Mouse (Mus musculus) NIH3T3 (cell line): Measurements from ENCODE around the gene Mfap3l.
"Not testable (repeated sequence)": the region's sequence is repeated elsewhere in the genome, so short reads cannot be mapped to it uniquely, and the experiment has no call there.

Source experiments
- DNase-seq: peaks from one replicate; pipeline ENCODE4 v3.0.0-alpha.2; 2012; ENCODE audit warnings: low read depth

Mfap3l gene

DNA sequence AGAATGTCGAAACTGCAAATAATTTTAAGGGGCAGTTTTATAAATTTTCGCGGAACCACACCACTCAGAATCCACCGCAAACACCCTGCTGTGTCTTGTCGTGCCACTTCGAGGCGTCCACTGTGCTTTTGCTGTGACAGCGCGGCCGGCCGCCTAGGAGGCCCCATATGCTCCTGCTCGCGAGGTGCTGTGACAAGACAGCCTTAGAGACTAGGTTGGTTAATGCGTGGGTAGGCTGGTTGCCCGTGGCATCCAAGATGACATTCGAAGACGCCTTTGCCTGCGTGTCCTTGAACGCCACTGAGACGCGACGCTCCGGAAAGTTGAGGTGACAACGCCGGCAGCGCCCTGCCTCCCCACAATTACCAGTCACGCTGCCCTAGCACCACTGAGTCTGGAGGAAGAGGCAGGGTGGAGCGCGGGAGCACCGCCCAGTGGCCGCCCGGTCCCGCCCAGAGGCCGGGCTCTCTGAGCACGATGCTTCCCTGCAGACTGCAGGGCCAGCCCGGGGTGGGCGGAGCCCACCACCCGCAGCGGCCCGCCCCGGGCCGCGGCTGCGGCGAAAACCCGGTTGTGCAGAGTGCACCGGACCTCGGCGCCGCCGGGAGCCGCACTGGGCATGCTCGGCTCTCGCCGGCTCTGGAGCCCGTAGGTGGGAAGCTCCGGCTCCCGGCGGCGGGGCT is at the start of gene Mfap3l:
Gene Mfap3l, plus strand, starts transcription at position 578 of the 683 bp plus-strand sequence.
- peak; percentile 97 for DNase-seq

DNA sequence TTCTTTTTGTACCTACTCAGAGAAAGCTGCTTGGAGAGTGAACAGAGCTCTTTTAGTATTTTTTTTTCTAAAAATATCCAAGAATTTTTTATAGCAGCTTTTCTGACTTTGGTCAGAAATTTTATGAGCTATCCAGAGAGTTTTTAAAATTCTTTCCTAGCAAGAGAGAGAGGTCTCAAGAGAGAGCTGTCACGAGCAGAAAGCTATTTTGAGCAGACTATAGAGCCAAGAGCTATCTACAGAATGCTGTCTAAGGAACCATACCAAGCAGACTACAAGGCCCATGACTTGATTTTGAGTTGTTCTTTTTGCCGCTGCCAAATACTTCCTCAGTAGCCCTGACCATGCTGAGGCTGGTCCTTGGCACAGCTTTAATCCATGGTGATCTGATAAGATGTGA is 49.3 kb upstream of the Mfap3l start:
- DNase-seq = no peak

GRCm38 (mm10) chr8:60591352-60592105 is 41.1 kb upstream of the Mfap3l start:
- not testable (repeated sequence) for DNase-seq

GRCm38 (mm10) chr8:60594761-60595160 is 37.9 kb upstream of the Mfap3l start:
- DNase-seq = peak; percentile 52

DNA sequence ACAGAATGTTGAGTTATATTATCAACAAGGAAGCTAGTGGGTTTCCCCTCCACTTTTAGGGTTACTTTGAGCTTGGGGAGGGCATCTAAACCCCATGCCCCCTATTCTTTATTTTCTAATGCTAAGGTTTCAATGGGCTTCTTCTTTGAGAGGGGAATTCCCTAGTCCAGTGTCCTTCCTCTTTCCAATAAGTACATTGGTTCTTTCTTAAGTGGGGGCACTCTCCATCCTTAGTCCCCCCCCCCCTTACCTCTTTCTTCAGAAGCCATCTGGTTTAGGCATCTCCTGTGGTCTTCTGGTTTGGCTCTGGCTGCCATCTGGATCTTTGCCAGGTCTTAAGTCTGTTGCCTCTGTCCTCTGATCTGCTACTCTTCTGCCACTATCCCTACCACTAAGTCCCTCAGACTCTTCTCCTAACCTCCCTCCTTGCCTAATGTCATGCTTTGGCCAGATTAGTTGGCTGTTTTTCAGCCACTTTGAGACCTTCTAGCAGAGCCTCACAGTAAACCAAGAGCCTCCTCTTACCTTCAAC is 21.0 kb upstream of the Mfap3l start:
- no peak for DNase-seq

- DNase-seq = peak; percentile 83
These were observed 15.7 kb upstream of the Mfap3l start for GRCm38 (mm10) chr8:60616928-60617327.

DNA sequence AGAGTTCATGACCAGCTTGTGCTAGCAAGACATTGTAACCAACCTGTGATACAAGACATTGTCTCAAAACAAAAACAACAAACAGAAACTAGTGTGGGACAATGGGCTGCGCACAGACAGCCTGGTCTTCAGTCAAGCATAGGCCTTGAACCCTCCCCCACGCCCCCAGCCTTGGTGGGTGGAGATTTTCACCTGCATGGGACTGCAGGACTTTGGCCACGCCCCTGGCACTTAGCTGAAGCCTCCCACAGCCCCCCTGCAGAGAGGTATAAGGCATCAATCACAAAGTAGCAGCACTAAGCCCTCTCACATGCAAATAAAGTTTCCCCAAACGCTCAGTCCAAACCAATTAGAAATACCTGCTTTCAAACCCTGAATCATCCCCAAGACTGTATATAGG is 11.1 kb upstream of the Mfap3l start:
- DNase-seq = no peak

DNA sequence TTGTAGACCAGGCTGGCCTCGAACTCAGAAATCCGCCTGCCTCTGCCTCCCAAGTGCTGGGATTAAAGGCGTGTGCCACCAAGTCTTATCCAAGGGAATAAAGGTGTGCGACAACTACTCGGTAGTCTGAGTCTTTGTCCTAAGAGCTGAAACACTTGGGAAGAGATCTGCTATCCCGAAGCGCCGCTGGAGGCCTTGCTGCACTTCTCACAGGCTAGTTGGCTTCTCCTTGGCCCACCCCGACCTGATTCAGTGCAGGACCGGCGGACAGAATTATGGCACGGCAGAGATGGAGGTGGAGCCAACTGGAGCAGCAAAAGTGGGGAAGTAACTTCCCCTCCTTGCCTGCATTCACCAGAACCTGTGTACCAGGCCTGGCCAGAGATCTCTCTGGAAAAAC is 10.6 kb upstream of the Mfap3l start:
- no peak for DNase-seq

GRCm38 (mm10) chr8:60623438-60623837 is 9.2 kb upstream of the Mfap3l start:
- DNase-seq = no peak

DNA sequence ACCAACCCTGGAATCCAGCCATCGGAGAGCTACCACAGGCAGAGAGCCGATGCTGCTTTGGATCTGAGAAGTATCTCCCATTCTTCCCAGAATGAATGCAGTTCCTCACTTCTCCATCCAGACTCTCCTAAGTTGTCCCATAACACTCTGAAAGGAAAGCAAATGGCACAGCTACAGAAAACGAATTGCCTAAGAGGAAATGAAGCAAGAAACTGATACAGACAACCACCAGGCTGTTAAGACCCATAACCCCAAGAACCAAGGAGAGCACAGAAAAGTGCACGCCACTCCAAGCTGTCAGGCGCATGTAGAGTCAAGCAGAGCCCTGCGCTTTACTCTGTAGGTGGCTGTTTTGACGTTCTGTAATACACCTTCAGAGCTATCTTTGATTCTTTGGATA is 7.9 kb upstream of the Mfap3l start:
- DNase-seq = no peak

GRCm38 (mm10) chr8:60627937-60628336 is 4.7 kb upstream of the Mfap3l start:
- no peak for DNase-seq

DNA sequence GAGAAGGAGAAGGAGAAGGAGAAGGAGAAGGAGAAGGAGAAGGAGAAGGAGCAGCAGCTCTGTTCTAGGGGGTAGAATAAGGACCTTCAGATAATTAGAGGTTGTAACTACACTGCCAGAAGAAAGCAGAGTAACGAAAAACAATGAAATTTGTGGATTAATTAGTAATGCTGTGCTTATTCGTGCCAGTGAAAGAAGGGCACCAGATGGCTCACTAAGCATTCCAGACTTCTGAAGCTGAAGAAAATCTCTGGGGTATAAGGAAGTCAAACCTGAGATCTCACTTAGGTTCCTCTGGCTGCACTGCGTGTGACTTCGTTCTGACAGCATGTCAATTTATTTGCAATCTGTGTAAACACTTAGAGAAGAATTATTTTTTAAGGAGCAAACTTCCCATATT is 3.6 kb upstream of the Mfap3l start:
- no peak for DNase-seq

DNA sequence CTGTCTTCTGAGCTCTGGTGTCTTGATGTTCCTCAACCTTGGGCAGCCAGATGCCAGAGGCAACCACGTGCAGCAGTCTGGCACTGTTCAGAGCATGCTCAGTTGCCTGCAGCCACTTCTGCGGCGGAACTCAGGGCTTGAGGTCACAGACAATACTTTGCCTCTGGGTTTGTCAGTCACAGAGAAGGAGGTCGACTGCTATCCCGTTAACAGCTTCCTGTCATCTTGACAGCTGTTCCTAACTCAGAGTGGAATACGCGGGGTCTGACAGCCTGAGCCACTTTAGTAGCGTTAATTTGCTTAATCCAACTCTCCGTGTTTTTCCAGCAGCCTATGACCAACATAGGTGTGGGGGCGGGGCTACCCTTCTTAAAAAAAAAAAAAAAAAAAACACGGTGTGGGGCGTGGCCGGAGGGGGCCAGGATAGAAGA is 1.1 kb upstream of the Mfap3l start:
- peak; percentile 84 for DNase-seq

GRCm38 (mm10) chr8:60632933-60633655 is 467 bp downstream of the Mfap3l start:
- peak; percentile 37 for DNase-seq

GRCm38 (mm10) chr8:60634921-60635320 is 2.3 kb downstream of the Mfap3l start:
- DNase-seq = peak; percentile 21

DNA sequence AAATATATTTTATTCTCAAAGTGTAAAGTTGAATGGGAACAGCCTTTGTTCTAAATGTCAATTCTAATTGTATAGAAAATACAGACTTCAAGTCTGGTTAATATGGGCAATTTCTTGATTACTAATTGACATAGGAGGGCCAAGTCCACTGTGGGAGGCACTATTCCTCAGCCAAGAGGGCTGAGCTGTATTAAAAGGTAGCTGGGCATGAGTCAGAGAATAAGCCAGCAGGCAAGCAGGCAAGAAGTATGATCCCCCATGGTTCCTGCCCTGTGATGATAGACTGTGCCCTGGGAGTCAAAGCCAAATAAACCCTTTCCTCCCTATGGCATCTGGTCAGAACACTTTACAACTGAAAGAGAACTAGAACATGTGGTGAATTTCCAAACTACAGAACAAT is 3.2 kb downstream of the Mfap3l start:
- no peak for DNase-seq

- DNase-seq = no peak
These were observed 7.4 kb downstream of the Mfap3l start for GRCm38 (mm10) chr8:60640046-60640445.

- no peak for DNase-seq
These were observed 10.9 kb downstream of the Mfap3l start for GRCm38 (mm10) chr8:60643416-60644020.

DNA sequence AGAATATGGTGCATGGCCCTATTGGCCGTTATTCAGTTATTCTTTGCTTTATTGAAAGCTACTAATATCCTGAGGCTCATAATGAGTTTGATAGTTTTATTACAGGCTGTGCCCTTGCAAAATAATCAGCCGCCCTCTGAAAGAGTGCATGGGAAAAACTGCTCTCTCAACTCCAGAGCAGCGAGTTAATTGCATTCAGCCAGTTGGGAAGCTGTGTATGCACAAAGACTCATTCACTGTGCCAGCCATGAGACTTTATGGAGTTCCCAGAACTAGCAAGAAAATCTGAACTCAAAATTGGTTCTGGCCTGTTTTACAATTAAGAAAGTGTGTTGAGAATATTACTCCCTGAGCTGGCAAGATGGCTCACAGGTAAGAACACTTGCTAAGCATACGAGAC is 12.5 kb downstream of the Mfap3l start:
- no peak for DNase-seq

DNA sequence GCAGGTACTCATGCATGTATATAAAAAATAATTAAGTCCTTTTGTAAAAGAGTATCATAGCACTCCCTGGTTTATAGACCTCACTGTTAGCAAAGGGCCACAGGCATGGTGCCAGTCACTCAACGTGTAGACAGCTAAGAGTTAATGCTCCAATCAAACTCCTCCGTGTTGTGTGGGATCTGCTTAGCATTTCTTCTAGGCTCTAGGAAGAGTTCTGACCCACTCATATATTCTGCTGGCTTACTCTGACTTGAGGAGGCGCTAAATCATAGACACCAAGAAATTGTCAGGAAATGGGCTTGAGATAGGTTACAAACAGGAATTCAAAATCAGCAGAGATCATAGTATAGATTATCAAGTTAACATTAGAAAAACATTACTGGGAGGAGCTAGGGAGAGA is 13.3 kb downstream of the Mfap3l start:
- no peak for DNase-seq

- no peak for DNase-seq
These were observed 14.7 kb downstream of the Mfap3l start for GRCm38 (mm10) chr8:60647291-60647690.

DNA sequence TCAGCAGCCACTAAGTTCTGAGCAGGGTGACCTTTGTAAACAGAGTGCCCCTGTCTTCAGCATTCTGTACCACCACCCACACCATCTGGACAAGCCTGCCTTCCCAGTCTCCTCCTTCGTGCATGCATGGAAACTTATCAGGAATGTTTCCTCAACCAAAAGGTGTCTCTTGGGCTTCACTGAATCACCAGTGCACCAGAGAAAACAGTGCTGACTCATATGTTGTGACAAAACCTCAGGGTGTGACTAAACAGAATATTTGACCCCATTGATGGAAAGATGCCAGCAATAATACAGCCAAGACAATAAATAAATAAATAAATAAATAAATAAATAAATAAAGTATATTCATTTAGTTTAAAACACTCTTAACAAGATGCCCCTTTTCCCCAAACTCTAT is 16.5 kb downstream of the Mfap3l start:
- peak; percentile 54 for DNase-seq
